Mouse (Mus musculus) layer of hippocampus, postnatal 25 days (tissue): Measurements from ENCODE around the gene Plekha7. TPM values are rescaled to one million over a fixed set of nuclear protein-coding genes. Genes with fewer than 3 reads are reported as not detected.

Experiments
- DNase-seq, 2 experiments: peaks; one replicate each; pipeline ENCODE4 v3.0.0; 2022; ENCODE audit warnings: mixed read lengths in 2 of 2, low spot score in 1 of 2; ENCODE audit errors: extremely low spot score in 1 of 2
- total RNA-seq, 2 experiments: library from RNA; stranded (reverse); gene quantifications; 2 replicates each; pipeline ENCODE4 v1.2.3; 2021

The Plekha7 gene
- total RNA-seq, 2 experiments from 2014 or later = 17.3 to 22.8 TPM

DNA sequence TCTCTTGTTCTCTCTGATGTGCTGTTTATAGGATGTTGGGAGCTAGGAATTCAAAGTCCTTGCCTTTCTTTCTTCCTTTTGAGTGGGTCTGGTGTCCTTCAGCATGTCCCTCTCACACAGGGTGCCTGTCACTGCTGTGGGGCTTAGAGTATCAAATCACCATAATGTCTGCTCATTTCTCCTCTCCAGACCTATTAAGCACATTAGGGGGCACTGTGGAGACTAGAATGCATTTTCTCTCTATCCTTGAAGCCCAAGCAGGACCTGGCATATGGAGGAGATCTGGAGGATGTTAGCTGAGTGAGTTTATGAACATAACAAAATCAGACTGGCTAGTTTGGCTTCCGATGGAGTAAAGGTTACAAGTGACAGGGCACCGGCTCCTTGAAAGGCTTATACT, 161.1 kb downstream of the Plekha7 start:
- no peak for DNase-seq

- DNase-seq = no peak
These were observed 163.1 kb downstream of the Plekha7 start for GRCm38 (mm10) chr7:116145030-116145429.

- DNase-seq = no peak
These were observed 170.5 kb downstream of the Plekha7 start for GRCm38 (mm10) chr7:116137671-116138070.

DNA sequence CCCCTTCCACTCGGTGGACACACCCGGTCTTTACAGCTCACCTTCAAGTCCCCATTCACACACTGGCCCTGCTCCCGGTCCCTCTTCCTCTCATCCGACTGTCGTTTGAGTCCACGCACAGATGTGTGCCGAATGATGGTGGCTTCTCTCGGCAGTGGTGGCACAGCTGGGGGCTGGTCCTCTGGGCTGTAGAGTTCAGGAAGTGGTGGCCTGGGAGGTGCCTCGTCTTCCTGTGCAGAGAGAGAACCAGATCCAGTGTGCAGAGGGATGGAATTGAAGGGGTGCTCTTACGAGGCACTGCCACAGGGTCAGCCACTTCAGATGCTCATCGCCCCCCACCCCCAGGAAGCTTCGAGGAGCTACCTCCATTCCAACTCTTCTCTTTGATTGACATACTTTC, 171.0 kb downstream of the Plekha7 start:
- no peak for DNase-seq

- no peak for DNase-seq
These were observed 173.5 kb downstream of the Plekha7 start for GRCm38 (mm10) chr7:116134413-116135292.

GRCm38 (mm10) chr7:116132078-116132477, 176.1 kb downstream of the Plekha7 start:
- DNase-seq = peak; percentile 59 to 83

DNA sequence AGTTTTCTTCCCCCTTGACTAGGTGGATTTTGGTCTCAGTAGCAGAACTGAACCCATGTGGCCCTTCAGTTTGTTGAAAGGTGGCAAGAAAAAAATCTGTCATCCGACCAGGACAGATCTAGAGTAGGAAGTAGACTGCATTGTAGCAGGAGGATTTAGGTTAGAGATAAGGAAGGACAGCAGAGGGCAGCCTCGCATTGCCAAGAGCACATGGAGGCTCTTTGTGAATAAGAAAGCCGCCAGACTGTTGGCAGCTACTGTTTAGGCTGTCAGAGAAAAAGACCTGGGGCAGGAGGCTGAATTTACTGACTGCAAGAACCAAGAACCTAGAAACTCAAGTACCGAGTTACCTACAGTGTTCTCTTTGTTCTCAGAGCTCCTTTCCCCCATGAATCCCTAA, 176.8 kb downstream of the Plekha7 start:
- no peak for DNase-seq

DNA sequence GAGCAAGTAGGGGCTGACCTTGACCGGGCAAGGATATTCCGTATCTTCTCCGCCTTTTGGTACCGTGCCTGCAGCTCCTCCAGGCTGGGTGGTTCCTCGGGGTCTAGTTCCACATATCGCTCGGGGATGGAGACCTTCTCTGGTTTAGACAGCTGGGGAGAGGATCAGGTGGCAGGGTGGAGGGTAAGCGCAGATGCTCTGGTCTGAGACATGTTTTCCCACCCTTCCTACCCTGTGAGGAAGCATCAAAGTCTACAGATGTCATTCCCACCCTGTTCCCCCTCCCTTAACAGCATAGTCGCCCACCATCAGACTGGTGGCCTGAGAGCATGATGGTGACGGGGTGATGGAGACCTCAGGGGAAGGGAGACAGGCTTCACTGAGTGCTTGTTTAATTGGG, 178.8 kb downstream of the Plekha7 start:
- DNase-seq = no peak

- no peak for DNase-seq
These were observed 179.9 kb downstream of the Plekha7 start for GRCm38 (mm10) chr7:116128286-116128685.

DNA sequence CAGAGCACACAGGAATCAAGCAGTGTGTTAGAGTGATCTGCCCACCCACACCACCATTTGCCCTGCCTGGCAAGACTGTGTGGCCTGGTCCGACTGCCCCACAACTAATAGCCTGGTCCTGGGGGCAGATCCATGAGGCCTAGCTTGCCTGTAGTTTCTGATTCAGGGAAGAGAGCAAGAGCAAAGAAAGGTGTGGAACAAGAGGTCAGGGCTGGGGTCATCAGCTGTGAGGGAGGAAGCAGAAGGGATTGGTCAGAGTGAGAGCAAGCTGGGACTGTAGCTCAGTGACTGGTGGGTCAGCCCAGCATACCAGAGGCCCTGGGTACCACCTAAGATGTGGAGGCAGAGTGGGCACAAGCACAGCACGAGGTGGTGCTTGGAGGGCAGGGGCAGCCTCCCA, 181.1 kb downstream of the Plekha7 start:
- DNase-seq = no peak

GRCm38 (mm10) chr7:116125671-116126070, 182.5 kb downstream of the Plekha7 start:
- no peak for DNase-seq

DNA sequence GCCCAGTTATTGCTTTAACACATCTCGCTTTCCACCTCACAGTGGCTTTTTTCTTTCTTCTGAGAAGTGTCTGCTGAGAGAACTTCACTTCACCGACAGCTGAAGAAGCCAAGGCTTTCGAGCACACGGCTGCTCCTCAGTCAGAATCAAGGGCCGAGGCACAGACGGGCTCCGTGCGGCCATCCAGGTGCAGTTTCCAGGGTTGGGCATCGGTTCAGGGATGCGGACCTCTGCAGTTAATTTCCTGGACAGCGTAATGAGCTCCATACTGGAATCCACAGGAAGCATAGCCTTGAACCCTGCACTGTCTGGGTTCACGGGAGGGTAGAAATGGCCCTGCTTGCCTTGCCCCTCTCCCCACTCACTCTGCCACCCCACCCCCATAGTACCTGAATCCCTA, 184.1 kb downstream of the Plekha7 start:
- DNase-seq = no peak

DNA sequence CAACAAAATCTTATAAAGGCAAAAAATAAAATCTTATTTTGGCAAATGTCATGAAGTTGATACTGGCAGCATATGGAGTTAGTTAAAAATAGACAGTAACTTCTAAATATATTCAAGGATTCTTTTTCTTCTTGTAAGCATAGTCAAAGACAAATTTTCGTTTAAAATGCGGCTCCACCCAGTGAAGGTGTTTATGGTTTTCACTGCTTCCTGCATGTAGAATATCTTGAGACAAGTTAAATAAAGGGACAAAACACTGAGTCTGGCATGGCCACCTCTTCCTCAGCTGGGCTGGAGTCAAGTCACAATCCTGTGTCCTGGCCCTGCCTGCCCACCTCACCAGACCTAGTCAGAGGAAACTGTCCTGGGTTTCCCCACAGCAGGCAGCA, 184.6 kb downstream of the Plekha7 start:
- DNase-seq = no peak

DNA sequence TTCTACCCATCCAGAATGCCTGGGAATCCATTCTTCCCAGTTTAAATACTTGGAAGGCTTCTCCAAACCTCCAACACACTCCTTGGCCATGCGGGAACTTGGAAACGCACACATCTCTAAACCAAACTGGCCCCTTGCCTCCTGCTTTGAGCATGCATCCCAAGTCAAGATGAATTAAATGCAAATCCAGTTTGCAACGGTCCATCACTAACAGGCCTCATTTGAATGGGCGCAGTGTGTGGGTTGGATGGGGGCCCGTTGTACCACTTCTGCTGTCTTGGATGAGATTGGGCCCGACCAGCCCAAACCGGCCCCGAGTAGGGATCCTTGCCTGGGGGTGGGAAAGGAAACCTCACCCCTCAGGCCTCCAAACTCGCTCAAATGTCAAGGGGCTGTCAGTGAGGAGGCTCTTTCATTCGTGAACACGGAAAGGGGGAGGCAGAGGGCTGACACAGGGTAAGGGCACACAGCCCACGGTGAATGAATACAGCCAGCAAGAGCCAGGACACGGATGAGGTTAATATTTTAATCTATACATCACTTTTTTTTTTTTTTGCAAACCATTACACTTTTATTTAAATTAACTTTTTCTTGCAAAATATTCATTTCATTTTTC, 185.1 kb downstream of the Plekha7 start:
- peak in 1 of 2 experiments; percentile 11 for DNase-seq

DNA sequence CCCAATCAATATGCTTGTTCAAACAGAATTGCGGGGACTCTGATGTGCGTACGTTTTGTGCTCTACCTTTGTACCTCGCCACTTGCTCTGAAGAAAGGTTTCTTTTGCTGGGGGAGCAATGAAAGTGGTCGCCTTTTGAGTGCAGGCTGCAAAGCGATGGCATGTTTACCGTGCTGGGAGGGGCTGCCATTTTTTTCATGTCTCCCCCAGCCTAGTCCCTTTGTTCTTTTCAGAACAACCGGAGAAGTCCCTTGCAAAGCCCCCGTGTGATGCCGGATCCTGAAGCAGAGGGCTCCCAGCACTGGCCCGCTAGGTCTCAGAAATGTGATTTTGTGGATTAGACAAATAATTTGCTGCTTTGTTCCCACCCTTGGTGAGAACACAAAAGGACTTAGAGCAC, 187.0 kb downstream of the Plekha7 start:
- no peak for DNase-seq

- DNase-seq = no peak
These were observed 187.4 kb downstream of the Plekha7 start for GRCm38 (mm10) chr7:116120737-116121136.

DNA sequence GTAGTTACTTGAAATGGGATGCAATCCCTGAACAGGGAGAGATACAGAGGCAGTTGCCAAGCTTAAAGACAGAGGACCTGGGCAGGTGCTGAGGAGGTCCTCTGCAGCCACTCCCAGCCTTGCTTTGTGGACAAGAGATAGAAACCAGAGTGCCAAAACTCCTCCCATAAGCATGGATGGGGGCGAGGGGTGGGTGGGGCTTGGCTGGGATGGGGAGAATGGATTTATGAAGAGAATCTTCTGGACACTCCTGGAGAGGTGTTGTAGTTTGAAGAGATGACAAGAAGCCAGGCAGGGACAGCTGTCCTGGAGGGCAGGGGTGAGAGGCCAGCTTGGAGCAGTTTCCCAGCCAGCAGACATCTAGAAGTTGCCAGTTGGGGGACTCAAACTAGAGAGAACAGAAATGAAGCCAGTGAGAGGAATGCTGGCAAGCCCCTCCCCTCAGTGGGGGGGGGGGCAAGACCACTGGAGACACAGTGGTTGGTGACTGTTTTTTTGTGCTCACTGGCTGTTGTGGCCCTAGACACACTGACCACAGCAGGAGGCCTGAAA, 188.8 kb downstream of the Plekha7 start:
- no peak for DNase-seq

GRCm38 (mm10) chr7:116115991-116116390, 192.2 kb downstream of the Plekha7 start:
- no peak for DNase-seq

- no peak for DNase-seq
These were observed 192.8 kb downstream of the Plekha7 start for GRCm38 (mm10) chr7:116115216-116115930.

DNA sequence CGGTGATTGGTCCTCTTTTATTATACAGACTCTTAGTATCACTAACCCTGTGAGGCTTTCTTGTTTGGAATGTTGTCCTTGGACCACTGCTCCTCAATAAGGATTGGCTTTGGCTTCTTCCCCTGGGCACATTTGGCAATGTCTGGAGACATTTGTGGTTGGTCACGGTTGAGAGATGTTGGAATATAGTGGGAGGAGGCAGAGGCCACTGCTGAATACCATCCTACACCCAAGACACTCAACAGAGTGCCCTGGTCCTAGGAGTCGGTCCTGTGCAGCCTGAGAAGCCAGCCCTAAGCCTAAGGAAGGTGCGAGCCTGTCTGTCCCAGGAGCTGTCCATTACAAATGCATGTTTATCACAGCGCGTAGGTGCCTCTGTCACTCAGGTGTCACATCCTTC, 196.6 kb downstream of the Plekha7 start:
- DNase-seq = no peak

DNA sequence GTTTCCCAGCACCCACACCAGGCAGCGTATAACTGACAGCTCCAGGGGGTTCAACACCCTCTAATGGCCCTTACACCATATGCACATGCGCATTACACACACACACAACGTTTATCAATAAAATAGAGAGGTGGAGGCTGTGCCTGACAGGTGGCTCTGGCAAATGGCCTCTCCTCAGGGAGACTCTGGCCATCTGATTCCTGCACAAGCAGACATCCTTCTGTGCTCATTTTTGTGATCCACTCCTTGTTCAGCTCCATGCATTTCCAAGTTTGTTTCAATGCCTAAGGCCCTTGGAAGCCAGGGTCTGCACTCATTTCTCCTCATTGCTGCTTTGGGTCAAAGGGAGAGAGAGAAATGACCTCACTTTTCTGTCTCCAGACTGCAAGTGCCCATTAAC, 197.5 kb downstream of the Plekha7 start:
- no peak for DNase-seq
